Mouse (Mus musculus): ENCODE measurements at regions not wholly inside any gene's neighbourhood (a gene's known extent, or its start where the extent isn't known, plus 50 kb on each side); places are given as distances from the start of the nearest gene placed in this dataset.

DNA sequence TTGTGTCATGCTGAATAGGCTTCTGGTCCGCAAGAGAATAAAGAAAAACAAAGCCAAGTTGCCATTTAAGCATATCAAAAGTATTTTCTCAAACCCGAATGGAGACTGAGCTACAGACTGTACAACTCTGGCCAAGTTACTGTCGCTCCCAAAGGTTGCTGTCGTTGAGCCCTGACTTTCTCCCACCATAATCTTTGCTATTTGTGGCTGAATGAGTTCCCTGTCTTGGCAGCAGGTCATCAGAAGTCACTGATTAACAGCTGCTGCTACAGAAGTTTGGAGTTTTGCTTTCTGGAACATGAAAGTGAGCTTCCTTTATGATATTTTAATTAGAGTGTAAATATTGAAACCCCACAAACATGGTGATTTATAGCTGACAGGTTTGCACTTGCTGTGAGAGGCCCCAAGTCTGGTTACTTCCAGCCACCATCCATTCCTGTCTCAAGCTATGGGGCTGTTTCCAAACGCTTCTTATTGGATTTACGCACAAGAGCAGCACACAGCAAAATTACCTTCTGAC is 419.2 kb upstream of the Etaa1 start:
- H3K27me3 ChIP-seq (ENCODE audit: control insufficient read depth, insufficient read depth, low read length), result no peaks in the 10 kb centered on the region
- no peak overlapping the region for H3K9ac ChIP-seq (ENCODE audit: low read depth, low read length)
- no peak overlapping the region for H3K27ac ChIP-seq (ENCODE audit: low read depth, low read length)
- no peaks in the 10 kb centered on the region for H3K4me1 ChIP-seq (ENCODE audit: control insufficient read depth, insufficient read depth, low read length)
- no peaks in the 10 kb centered on the region for H3K36me3 ChIP-seq (ENCODE audit: control insufficient read depth, insufficient read depth, low read length)
- WGBS (ENCODE audit: insufficient replicate concordance), result 77% methylated on average over 6 of the region's 6 CpGs
- H3K4me3 ChIP-seq (ENCODE audit: low read depth, low read length), result no peak overlapping the region
- no peaks in the 10 kb centered on the region for H3K9me3 ChIP-seq (replicated peaks; ENCODE audit: control insufficient read depth, low read length)
- ATAC-seq (replicated peaks; ENCODE audit: insufficient number of reproducible peaks, low FRiP score, low TSS enrichment), result no peak
- H3K4me2 ChIP-seq, result no peak overlapping the region

DNA sequence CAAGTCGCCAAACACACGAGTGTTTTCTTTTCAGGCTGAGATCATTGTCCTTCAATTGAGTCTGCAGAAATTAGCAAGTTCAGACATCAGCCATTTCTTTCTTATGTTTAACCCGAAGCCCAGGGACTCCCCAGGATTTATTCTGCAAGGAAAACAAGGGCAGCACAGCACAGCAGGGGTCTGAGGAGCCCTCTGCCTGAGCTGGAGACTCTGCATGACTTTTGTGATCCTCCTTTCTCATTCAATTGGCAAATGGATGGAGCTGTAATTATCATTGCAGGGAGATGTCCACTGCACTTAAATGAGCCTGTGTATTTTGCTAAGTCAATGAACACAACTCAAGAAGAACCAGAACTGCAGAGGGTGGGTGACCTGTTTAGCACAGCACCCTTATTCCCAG is 417.6 kb upstream of the Etaa1 start:
- Histone ChIP-seq H3K9me3 (replicated peaks; ENCODE audit: control insufficient read depth, low read length) (no peaks in the 10 kb centered on the region), H3K27ac (ENCODE audit: low read depth, low read length) (no peak overlapping the region), H3K36me3 (ENCODE audit: control insufficient read depth, insufficient read depth, low read length) (no peaks in the 10 kb centered on the region), H3K9ac (ENCODE audit: low read depth, low read length) (no peak overlapping the region), H3K4me3 (ENCODE audit: low read depth, low read length) (no peak overlapping the region), H3K4me1 (ENCODE audit: control insufficient read depth, insufficient read depth, low read length) (no peaks in the 10 kb centered on the region), H3K4me2 (no peak overlapping the region), H3K27me3 (ENCODE audit: control insufficient read depth, insufficient read depth, low read length) (no peaks in the 10 kb centered on the region)
- ATAC-seq (replicated peaks; ENCODE audit: insufficient number of reproducible peaks, low FRiP score, low TSS enrichment), result no peak
- 40% methylated on average over 3 of the region's 3 CpGs for WGBS (ENCODE audit: insufficient replicate concordance)

DNA sequence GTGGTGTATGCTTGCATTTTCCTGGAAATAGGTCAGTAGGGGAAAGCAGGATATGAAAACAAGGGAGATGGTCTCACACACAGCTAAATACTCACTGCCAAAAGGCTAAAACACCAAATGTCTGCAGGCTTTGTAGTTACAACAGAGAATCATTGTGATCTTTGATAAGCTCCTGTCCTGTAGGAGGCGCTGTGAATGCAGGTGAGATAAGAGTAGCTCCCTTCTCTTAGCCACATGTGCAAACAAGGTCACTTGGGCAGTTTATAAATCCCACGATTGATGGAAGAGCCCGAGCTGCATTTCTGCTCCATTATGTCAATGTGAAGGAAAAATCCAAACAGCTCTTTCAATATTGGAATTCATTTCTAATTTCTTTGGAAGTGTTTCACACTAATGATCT is 417.2 kb upstream of the Etaa1 start:
- Histone ChIP-seq H3K9me3 (replicated peaks; ENCODE audit: control insufficient read depth, low read length) (no peaks in the 10 kb centered on the region), H3K27ac (ENCODE audit: low read depth, low read length) (no peak overlapping the region), H3K4me3 (ENCODE audit: low read depth, low read length) (no peak overlapping the region), H3K4me2 (no peak overlapping the region), H3K36me3 (ENCODE audit: control insufficient read depth, insufficient read depth, low read length) (no peaks in the 10 kb centered on the region), H3K27me3 (ENCODE audit: control insufficient read depth, insufficient read depth, low read length) (no peaks in the 10 kb centered on the region), H3K4me1 (ENCODE audit: control insufficient read depth, insufficient read depth, low read length) (no peaks in the 10 kb centered on the region), H3K9ac (ENCODE audit: low read depth, low read length) (no peak overlapping the region)
- 31% methylated on average over 3 of the region's 3 CpGs for WGBS (ENCODE audit: insufficient replicate concordance)
- ATAC-seq (replicated peaks; ENCODE audit: insufficient number of reproducible peaks, low FRiP score, low TSS enrichment), result no peak

DNA sequence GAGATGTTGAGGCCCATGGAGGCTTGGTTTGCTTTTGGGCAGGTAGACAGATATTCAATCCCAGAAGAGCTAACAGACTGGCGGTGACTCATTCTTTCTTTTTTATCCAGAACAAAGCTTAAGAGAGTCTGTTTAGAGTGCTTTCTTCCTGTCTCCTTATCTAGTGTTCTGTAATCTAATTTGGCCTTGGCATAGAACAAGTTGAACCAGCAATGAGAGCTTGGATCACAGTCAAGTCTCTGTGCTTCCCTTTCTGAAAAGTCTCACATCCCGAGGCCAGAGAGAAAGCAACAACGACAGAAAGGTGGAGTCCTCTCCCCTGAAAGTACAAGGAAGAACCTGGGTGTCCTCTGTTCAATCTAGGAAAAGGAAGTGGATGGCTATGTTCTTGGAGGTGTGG is 401.2 kb upstream of the Etaa1 start:
- Histone ChIP-seq H3K9me3 (replicated peaks; ENCODE audit: control insufficient read depth, low read length) (no peaks in the 10 kb centered on the region), H3K9ac (ENCODE audit: low read depth, low read length) (no peak overlapping the region), H3K4me1 (ENCODE audit: control insufficient read depth, insufficient read depth, low read length) (no peaks in the 10 kb centered on the region; the same call in 1 of the 2 replicates), H3K27me3 (ENCODE audit: control insufficient read depth, insufficient read depth, low read length) (no peaks in the 10 kb centered on the region), H3K4me3 (ENCODE audit: low read depth, low read length) (no peak overlapping the region), H3K36me3 (ENCODE audit: control insufficient read depth, insufficient read depth, low read length) (no peaks in the 10 kb centered on the region), H3K27ac (ENCODE audit: low read depth, low read length) (no peak overlapping the region), H3K4me2 (no peak overlapping the region)
- ATAC-seq (replicated peaks; ENCODE audit: insufficient number of reproducible peaks, low FRiP score, low TSS enrichment), result no peak
- 39% methylated on average over 3 of the region's 3 CpGs for WGBS (ENCODE audit: insufficient replicate concordance)

DNA sequence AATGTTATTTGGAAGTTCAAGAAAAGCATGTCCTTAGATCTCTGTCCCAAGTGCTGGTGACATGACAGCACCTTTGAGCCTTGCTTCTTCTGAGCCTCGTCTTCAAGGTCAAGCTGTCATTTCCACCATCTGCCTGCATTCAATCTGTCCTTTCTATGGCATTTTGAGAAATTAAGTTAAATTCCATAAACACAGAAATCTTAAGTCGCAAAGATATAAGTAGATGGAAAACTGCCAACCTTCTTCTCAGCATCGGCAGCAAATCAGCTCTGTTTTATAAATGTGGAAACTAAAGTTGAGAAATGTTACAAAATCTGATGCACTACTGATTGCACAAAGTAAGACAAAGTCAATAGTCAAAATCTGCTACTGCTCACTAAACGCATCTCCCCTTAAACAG is 400.5 kb upstream of the Etaa1 start:
- no peak overlapping the region for H3K9ac ChIP-seq (ENCODE audit: low read depth, low read length)
- ATAC-seq (replicated peaks; ENCODE audit: insufficient number of reproducible peaks, low FRiP score, low TSS enrichment), result no peak
- no peaks in the 10 kb centered on the region; the same call in 1 of the 2 replicates for H3K4me1 ChIP-seq (ENCODE audit: control insufficient read depth, insufficient read depth, low read length)
- H3K4me2 ChIP-seq, result no peak overlapping the region
- no peaks in the 10 kb centered on the region for H3K9me3 ChIP-seq (replicated peaks; ENCODE audit: control insufficient read depth, low read length)
- no peaks in the 10 kb centered on the region for H3K36me3 ChIP-seq (ENCODE audit: control insufficient read depth, insufficient read depth, low read length)
- no peak overlapping the region for H3K4me3 ChIP-seq (ENCODE audit: low read depth, low read length)
- WGBS (ENCODE audit: insufficient replicate concordance), result 77% methylated on average over 4 of the region's 4 CpGs
- H3K27ac ChIP-seq (ENCODE audit: low read depth, low read length), result no peak overlapping the region
- H3K27me3 ChIP-seq (ENCODE audit: control insufficient read depth, insufficient read depth, low read length), result no peaks in the 10 kb centered on the region

DNA sequence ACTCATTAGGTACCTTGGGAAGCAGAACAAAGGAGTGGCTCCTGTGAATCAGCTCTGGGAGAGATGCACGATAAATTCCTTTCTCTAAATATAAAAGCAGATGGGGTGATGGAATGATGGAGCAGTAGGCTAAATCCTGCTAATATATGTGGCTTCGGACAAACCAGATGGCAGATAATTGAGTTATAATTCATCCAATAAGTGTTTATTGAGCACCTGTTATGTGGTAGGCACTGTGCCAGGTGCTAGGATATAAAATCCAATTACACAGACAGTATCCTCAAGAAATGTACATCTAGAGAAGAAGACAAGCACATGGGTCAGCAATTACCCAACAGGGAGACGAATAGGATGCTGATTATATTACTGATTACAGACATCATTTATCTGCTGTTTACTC is 394.2 kb upstream of the Etaa1 start:
- WGBS (ENCODE audit: insufficient replicate concordance), result 81% methylated on average over 3 of the region's 3 CpGs
- no peak overlapping the region for H3K4me3 ChIP-seq (ENCODE audit: low read depth, low read length)
- no peak for ATAC-seq (replicated peaks; ENCODE audit: insufficient number of reproducible peaks, low FRiP score, low TSS enrichment)
- H3K9me3 ChIP-seq (replicated peaks; ENCODE audit: control insufficient read depth, low read length), result no peaks in the 10 kb centered on the region
- H3K36me3 ChIP-seq (ENCODE audit: control insufficient read depth, insufficient read depth, low read length), result no peaks in the 10 kb centered on the region
- H3K9ac ChIP-seq (ENCODE audit: low read depth, low read length), result no peak overlapping the region
- no peaks in the 10 kb centered on the region for H3K4me1 ChIP-seq (ENCODE audit: control insufficient read depth, insufficient read depth, low read length)
- H3K27me3 ChIP-seq (ENCODE audit: control insufficient read depth, insufficient read depth, low read length), result no peaks in the 10 kb centered on the region
- H3K4me2 ChIP-seq, result no peak overlapping the region
- H3K27ac ChIP-seq (ENCODE audit: low read depth, low read length), result no peak overlapping the region

DNA sequence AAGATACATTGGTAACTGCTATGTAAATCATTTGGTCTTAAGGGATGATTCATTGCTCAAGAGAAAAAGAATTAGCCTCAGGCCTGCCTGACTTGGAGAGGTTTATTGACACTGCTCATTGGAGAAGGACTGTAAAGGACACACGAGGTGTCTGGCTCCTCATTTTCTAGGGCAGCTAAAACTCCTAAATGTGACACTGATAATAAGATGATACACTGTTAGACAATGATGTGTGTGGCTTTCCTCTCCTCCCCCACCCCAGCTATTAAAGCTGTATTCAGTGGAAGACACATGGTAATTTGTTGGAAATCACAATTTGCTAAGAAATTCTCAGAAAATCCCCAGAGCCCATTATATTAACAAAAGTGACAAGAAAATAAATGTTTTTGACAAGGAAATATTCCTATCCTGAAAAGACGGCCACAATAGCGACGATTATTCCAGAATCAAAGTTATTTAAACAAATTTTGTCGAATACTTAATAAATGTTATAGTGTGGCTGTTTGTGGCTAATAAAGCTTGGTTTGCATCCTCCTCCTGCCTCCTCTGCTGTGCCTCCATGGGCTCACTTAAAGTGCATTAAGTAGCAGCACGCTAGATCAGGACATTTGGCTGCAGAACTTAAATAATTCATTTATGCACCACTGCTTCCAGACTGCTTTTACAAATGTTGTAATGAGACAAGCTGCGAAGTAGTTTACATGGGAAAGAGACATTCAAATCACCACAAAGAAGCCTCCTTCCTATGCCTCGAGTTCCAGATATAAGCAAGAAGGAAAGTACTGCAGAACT is 360.0 kb upstream of the Etaa1 start:
- Histone ChIP-seq H3K4me1 (ENCODE audit: control insufficient read depth, insufficient read depth, low read length) (no peaks in the 10 kb centered on the region), H3K27me3 (ENCODE audit: control insufficient read depth, insufficient read depth, low read length) (no peaks in the 10 kb centered on the region), H3K4me3 (ENCODE audit: low read depth, low read length) (no peak overlapping the region), H3K27ac (ENCODE audit: low read depth, low read length) (no peak overlapping the region), H3K9ac (ENCODE audit: low read depth, low read length) (no peak overlapping the region), H3K9me3 (replicated peaks; ENCODE audit: control insufficient read depth, low read length) (no peaks in the 10 kb centered on the region), H3K36me3 (ENCODE audit: control insufficient read depth, insufficient read depth, low read length) (no peaks in the 10 kb centered on the region), H3K4me2 (no peak overlapping the region)
- no peak for ATAC-seq (replicated peaks; ENCODE audit: insufficient number of reproducible peaks, low FRiP score, low TSS enrichment)
- WGBS (ENCODE audit: insufficient replicate concordance), result 67% methylated on average over 8 of the region's 8 CpGs

DNA sequence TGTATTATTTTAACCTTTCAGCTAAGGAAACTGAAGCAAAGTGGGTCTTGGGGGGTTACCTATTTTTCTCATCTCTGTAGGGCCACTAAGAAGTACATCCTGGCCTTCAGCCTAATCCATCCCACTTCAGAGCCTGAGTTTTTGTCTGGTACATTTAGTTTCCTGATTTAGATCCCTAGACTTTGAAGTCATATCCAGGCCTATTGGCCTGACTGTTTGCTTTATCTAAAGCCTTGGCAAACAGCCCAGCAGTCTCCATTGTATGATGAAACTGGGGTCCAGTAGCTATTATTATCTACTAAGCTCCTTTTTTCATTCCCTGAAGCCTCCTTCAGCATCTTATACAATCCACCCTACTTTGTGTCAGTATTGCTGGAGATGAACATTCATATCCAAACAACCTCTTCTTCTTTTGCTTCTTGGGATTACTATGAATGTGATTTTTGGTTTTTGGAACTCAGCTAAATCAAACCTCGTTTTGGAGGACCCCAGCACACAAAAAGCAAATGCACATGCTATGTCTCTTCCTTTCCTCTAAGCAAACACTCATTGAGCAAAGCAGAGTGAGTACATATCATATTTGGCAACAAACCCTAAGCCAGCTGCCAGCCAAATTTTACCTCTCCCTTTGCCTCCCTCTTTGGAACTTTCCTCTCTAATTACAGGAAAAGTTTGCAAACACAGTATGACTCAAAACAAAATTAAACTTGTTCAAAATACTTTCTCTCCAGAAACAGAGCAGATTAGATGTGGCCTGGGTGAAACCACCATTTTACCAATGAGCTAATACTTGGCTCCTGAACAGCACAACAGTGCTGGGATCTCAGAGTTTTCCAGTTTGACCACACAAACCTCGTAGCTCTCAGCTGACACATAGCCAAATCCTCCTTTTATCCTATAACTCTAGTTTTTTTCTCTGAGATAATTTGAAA is 342.8 kb upstream of the Etaa1 start:
- H3K27me3 ChIP-seq (ENCODE audit: control insufficient read depth, insufficient read depth, low read length), result no peaks in the 10 kb centered on the region
- no peak overlapping the region for H3K4me3 ChIP-seq (ENCODE audit: low read depth, low read length)
- no peaks in the 10 kb centered on the region for H3K9me3 ChIP-seq (replicated peaks; ENCODE audit: control insufficient read depth, low read length)
- H3K9ac ChIP-seq (ENCODE audit: low read depth, low read length), result no peak overlapping the region
- no peak for ATAC-seq (replicated peaks; ENCODE audit: insufficient number of reproducible peaks, low FRiP score, low TSS enrichment)
- H3K4me2 ChIP-seq, result no peak overlapping the region
- H3K27ac ChIP-seq (ENCODE audit: low read depth, low read length), result peak overlapping the region; percentile 62; the same call in 1 of the 2 replicates
- H3K36me3 ChIP-seq (ENCODE audit: control insufficient read depth, insufficient read depth, low read length), result no peaks in the 10 kb centered on the region
- peaks cover 3% of the 10 kb centered on the region; the same call in 1 of the 2 replicates for H3K4me1 ChIP-seq (ENCODE audit: control insufficient read depth, insufficient read depth, low read length)
- WGBS (ENCODE audit: insufficient replicate concordance), result 51% methylated on average over 2 of the region's 2 CpGs

Measured in heart, embryonic 11.5 days (tissue).